Mouse (Mus musculus) ES-E14 (cell line): ENCODE data around the gene Calm3.

Experiments used
- CHD2 ChIP-seq: IDR thresholded peaks from 2 replicates; pipeline ENCODE4 v1.6.1; 2014; ENCODE audit warnings: mild to moderate bottlenecking, low read depth, low read length, inconsistent platforms
- MAFK ChIP-seq: IDR thresholded peaks from 2 replicates; pipeline ENCODE4 v1.6.1; 2014; ENCODE audit warnings: mild to moderate bottlenecking, low read depth, low read length, inconsistent platforms; ENCODE audit not compliant: insufficient read depth
- ZNF384 ChIP-seq: IDR thresholded peaks from 2 replicates; pipeline ENCODE4 v1.6.1; 2012; ENCODE audit warnings: low read depth, low read length, inconsistent platforms

DNA sequence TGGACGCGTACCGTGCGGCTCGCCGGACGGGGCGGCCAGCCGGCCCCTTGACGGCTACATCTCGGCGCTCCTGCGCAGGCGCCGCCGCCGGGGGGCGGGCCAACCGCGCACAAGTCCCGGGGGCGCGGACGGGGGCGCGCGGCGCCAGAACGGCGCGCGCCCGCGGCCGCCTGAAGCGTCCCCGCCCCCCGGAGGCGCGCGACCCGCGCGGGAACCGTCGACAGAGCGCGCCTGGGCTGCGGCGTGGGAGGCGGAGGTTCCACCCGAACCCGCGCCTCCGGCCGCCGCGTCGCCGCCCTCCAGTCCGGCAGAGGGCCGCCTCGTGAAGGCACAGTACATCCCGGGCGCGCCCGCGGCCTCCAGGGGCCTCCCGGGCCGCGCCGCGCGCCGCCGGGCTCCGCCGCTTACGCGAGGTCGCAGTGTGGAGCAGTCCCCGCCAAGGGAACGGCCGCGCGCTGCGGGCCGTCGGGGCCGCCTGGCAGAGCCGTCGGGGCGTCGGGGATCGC, 38.6 kb downstream of the Calm3 start:
- TF ChIP-seq MAFK (no peak), CHD2 (no peak), ZNF384 (no peak)
